ENCODE assay signal across 8 mouse cellular contexts in genomic region chr16:95991122-95991900, GRCm38 (mm10). TPM values are rescaled to one million over a fixed set of nuclear protein-coding genes. Genes with fewer than 3 reads are reported as not detected.
DNase-seq lines count a peak whose midpoint lies in the region; ATAC-seq and TF ChIP-seq lines count a peak whose summit lies in the region.

No protein-coding gene starts in this region.

- peak overlapping the region; percentile 67 for H3K4me2 ChIP-seq in embryonic facial prominence, embryonic 13.5 days
- peak overlapping the region; percentile 79 for H3K4me2 ChIP-seq in intestine, postnatal 0 days (replicated peaks; ENCODE audit: low read depth)
- peak overlapping the region; percentile 71 for H3K4me2 ChIP-seq in midbrain, postnatal 0 days (ENCODE audit: low read depth, low read length, poor library complexity, severe bottlenecking)

- WGBS in embryonic facial prominence, embryonic 13.5 days = 2% methylated on average over 10 of the region's 10 CpGs
- 6% methylated on average over 10 of the region's 10 CpGs for WGBS in intestine, postnatal 0 days
- 7% methylated on average over 10 of the region's 10 CpGs for WGBS in midbrain, postnatal 0 days

- peaks cover 42% of the 10 kb centered on the region for H3K36me3 ChIP-seq in embryonic facial prominence, embryonic 13.5 days
- peaks cover 10% of the 10 kb centered on the region for H3K36me3 ChIP-seq in intestine, postnatal 0 days (ENCODE audit: control insufficient read depth, insufficient read depth)
- peaks cover 18% of the 10 kb centered on the region for H3K36me3 ChIP-seq in midbrain, postnatal 0 days (ENCODE audit: insufficient read depth, low read length)

- H3K27me3 ChIP-seq in embryonic facial prominence, embryonic 13.5 days = no peaks in the 10 kb centered on the region
- H3K27me3 ChIP-seq in intestine, postnatal 0 days (replicated peaks; ENCODE audit: control insufficient read depth, insufficient read depth, low read length) = no peaks in the 10 kb centered on the region
- no peaks in the 10 kb centered on the region for H3K27me3 ChIP-seq in midbrain, postnatal 0 days (ENCODE audit: insufficient read depth, low read length)

- ATAC-seq in embryonic facial prominence, embryonic 13.5 days (ENCODE audit: insufficient number of reproducible peaks, insufficient read depth, low FRiP score, low TSS enrichment, low read depth) = no peak
- no peak for ATAC-seq in intestine, postnatal 0 days
- ATAC-seq in midbrain, postnatal 0 days (ENCODE audit: low FRiP score) = no peak; the same call in 1 of the 2 replicates
- ATAC-seq in activated CD4-positive, CD25-positive, alpha-beta regulatory T cell, adult 4 months = no peak

- H3K9ac ChIP-seq in embryonic facial prominence, embryonic 13.5 days = peak overlapping the region; percentile 92
- peak overlapping the region; percentile 52 for H3K9ac ChIP-seq in intestine, postnatal 0 days (ENCODE audit: low read depth, low read length)
- H3K9ac ChIP-seq in midbrain, postnatal 0 days (replicated peaks; ENCODE audit: low read length, poor library complexity, severe bottlenecking) = peak overlapping the region; percentile 74

- DNase-seq in cerebellum, adult 18-20 months = peak; percentile 16 to 29
- DNase-seq in cerebellum, postnatal 36 days = no peak
- DNase-seq in A20 (ENCODE audit: low read depth, low spot score) = peak; percentile 54
- no peak for DNase-seq in midbrain, postnatal 0 days (ENCODE audit: low spot score)
- no peak for DNase-seq in frontal cortex, adult 2 months (ENCODE audit: extremely low spot score in 1 of 2, low spot score in 1 of 2)

- 0 out of 2 replicates have a peak, but pooled peaks have one; percentile 18 for TF ChIP-seq CTCF in intestine, postnatal 0 days (IDR thresholded peaks at IDR 0.05; ENCODE audit: low read depth)
- TF ChIP-seq CTCF in midbrain, postnatal 0 days (IDR thresholded peaks at IDR 0.05) = peak; percentile 34

- H3K9me3 ChIP-seq in embryonic facial prominence, embryonic 13.5 days = no peaks in the 10 kb centered on the region
- no peaks in the 10 kb centered on the region for H3K9me3 ChIP-seq in intestine, postnatal 0 days (ENCODE audit: control insufficient read depth)
- H3K9me3 ChIP-seq in midbrain, postnatal 0 days (ENCODE audit: low read length) = no peaks in the 10 kb centered on the region

- peak overlapping the region; percentile 94 for H3K27ac ChIP-seq in embryonic facial prominence, embryonic 13.5 days
- 0 out of 2 replicates have a peak overlapping the region, but pooled peaks have one; percentile 15 for H3K27ac ChIP-seq in intestine, postnatal 0 days (ENCODE audit: low read depth, low read length)
- H3K27ac ChIP-seq in midbrain, postnatal 0 days (ENCODE audit: low read depth, low read length) = peak overlapping the region; percentile 77

- H3K4me3 ChIP-seq in embryonic facial prominence, embryonic 13.5 days = peak overlapping the region; percentile 78
- peak overlapping the region; percentile 57 for H3K4me3 ChIP-seq in intestine, postnatal 0 days (ENCODE audit: low read depth, low read length)
- peak overlapping the region; percentile 74 for H3K4me3 ChIP-seq in midbrain, postnatal 0 days (ENCODE audit: low read depth, low read length)

- peaks cover 17% of the 10 kb centered on the region for H3K4me1 ChIP-seq in embryonic facial prominence, embryonic 13.5 days
- H3K4me1 ChIP-seq in intestine, postnatal 0 days (replicated peaks; ENCODE audit: control insufficient read depth, insufficient read depth, low read length) = no peaks in the 10 kb centered on the region
- no peaks in the 10 kb centered on the region for H3K4me1 ChIP-seq in midbrain, postnatal 0 days (ENCODE audit: insufficient read depth, low read length)

RNA-seq across cellular contexts. Expression of gene Psmg1, which starts 0.6 kb away (rescaled TPM):
- 87.5 and 91.7 TPM in 2 replicates for polyA plus RNA-seq in embryonic facial prominence, embryonic 13.5 days (2015; fragmentation: Nextera tagmentation; extraction: Ambion mirVana)
- polyA plus RNA-seq in intestine, postnatal 0 days (2015; fragmentation: Nextera tagmentation; extraction: Ambion mirVana) = 31.0 and 32.2 TPM in 2 replicates
- total RNA-seq in midbrain, postnatal 0 days (2014; rRNA removed) = 25.4 and 27.3 TPM in 2 replicates
- 50.9 and 53.7 TPM in 2 replicates for polyA plus RNA-seq in midbrain, postnatal 0 days (2015; fragmentation: Nextera tagmentation; extraction: Ambion mirVana)
- 25.0 and 26.4 TPM in 2 replicates for polyA plus RNA-seq in frontal cortex, adult 2 months (2012; rRNA removed)
- 10 to 100 TPM; 21.0 to 29.4 TPM for polyA plus RNA-seq in activated CD4-positive, CD25-positive, alpha-beta regulatory T cell, adult 4 months (2017; shearing (Covaris generic))

Comparison
In these comparisons a context has a peak if more than half of its experiments do, and no peak if none do; other contexts are left out.
1. DNase-seq: peak in cerebellum, adult 18-20 months (2 of 2) and A20 (single experiment); none in cerebellum, postnatal 36 days (0 of 2), midbrain, postnatal 0 days (single experiment) and frontal cortex, adult 2 months (0 of 2).
2. H3K27ac ChIP-seq: peak in every context shown above with its lines; median percentile 94 in embryonic facial prominence, embryonic 13.5 days; 77 in midbrain, postnatal 0 days; 15 in intestine, postnatal 0 days.
3. Peak in every context shown above with its lines, with median percentiles within 50 percentile points of each other: H3K4me2 ChIP-seq, H3K4me3 ChIP-seq and H3K9ac ChIP-seq.